Mouse (Mus musculus): ENCODE data around the gene Pip4k2b. TPM values are rescaled to one million over a fixed set of nuclear protein-coding genes. Genes with fewer than 3 reads are reported as not detected.

Pip4k2b gene
- polyA plus RNA-seq, 1 experiment: 30.1 TPM

- H3K79me2 ChIP-seq (ENCODE audit: control insufficient read depth, insufficient read depth): peaks cover 55% of the 10 kb centered on the region
- H3K27me3 ChIP-seq (ENCODE audit: control insufficient read depth, insufficient read depth, insufficient read length): no peaks in the 10 kb centered on the region
- H3K4me3 ChIP-seq: peak overlapping the region; percentile 89
- no peaks in the 10 kb centered on the region for H3K36me3 ChIP-seq (ENCODE audit: control insufficient read depth, insufficient read depth)
- peak overlapping the region; percentile 93 for H3K4me2 ChIP-seq (ENCODE audit: low read depth)
- no peak for TF ChIP-seq REST (IDR thresholded peaks at IDR 0.05; ENCODE audit: insufficient read depth, insufficient read length)
- no peak for TF ChIP-seq MAX (IDR thresholded peaks at IDR 0.05; ENCODE audit: low read depth)
- no peak for TF ChIP-seq E2F4 (IDR thresholded peaks at IDR 0.05; ENCODE audit: insufficient read depth)
- TF ChIP-seq POLR2AphosphoS2 (IDR thresholded peaks at IDR 0.05; ENCODE audit: insufficient read length, low read depth): no peak
- TF ChIP-seq MYOD1 (IDR thresholded peaks at IDR 0.05; ENCODE audit: control insufficient read depth in 1 of 3, insufficient read length in 2 of 3, low read depth in 2 of 3): no peak
- no peak for TF ChIP-seq POLR2A (IDR thresholded peaks at IDR 0.05; ENCODE audit: insufficient read length, low read depth)
- no peak for TF ChIP-seq USF1 (IDR thresholded peaks at IDR 0.05; ENCODE audit: low read depth)
- TF ChIP-seq SRF (IDR thresholded peaks at IDR 0.05; ENCODE audit: control insufficient read depth, insufficient read length, low read depth): no peak
- TF ChIP-seq TCF12 (IDR thresholded peaks at IDR 0.05; ENCODE audit: insufficient read depth, poor library complexity, severe bottlenecking): no peak
- no peak for TF ChIP-seq CEBPB (IDR thresholded peaks at IDR 0.05; ENCODE audit: insufficient read depth, poor library complexity, severe bottlenecking)
- TF ChIP-seq TCF3 (IDR thresholded peaks at IDR 0.05; ENCODE audit: insufficient read length, low read depth): no peak
- TF ChIP-seq MYOG (IDR thresholded peaks at IDR 0.05; ENCODE audit: control insufficient read depth in 1 of 3, insufficient read depth in 1 of 3, insufficient read length in 2 of 3, low read depth in 2 of 3): no peak
- peak overlapping the region; percentile 26 for H3ac ChIP-seq (ENCODE audit: control insufficient read depth, insufficient read length)
These were observed 43.5 kb downstream of the Pip4k2b start for GRCm38 (mm10) chr11:97700746-97701580.

- no peaks in the 10 kb centered on the region for H3K36me3 ChIP-seq (ENCODE audit: control insufficient read depth, insufficient read depth)
- peak within 1 kb of the TSS; percentile 93 for H3K4me2 ChIP-seq (ENCODE audit: low read depth)
- H3K79me2 ChIP-seq (ENCODE audit: control insufficient read depth, insufficient read depth): peaks cover 57% of the 10 kb centered on the region
- TF ChIP-seq TCF12 (IDR thresholded peaks at IDR 0.05; ENCODE audit: insufficient read depth, poor library complexity, severe bottlenecking) (no peak), E2F4 (IDR thresholded peaks at IDR 0.05; ENCODE audit: insufficient read depth) (no peak), SRF (IDR thresholded peaks at IDR 0.05; ENCODE audit: control insufficient read depth, insufficient read length, low read depth) (no peak), USF1 (IDR thresholded peaks at IDR 0.05; ENCODE audit: low read depth) (no peak), MAX (IDR thresholded peaks at IDR 0.05; ENCODE audit: low read depth) (no peak), REST (IDR thresholded peaks at IDR 0.05; ENCODE audit: insufficient read depth, insufficient read length) (no peak), CEBPB (IDR thresholded peaks at IDR 0.05; ENCODE audit: insufficient read depth, poor library complexity, severe bottlenecking) (no peak), MYOD1 (IDR thresholded peaks at IDR 0.05; ENCODE audit: control insufficient read depth in 1 of 3, insufficient read length in 2 of 3, low read depth in 2 of 3) (peak in 1 of 3 experiments; percentile 26), TCF3 (IDR thresholded peaks at IDR 0.05; ENCODE audit: insufficient read length, low read depth) (no peak), MYOG (IDR thresholded peaks at IDR 0.05; ENCODE audit: control insufficient read depth in 1 of 3, insufficient read depth in 1 of 3, insufficient read length in 2 of 3, low read depth in 2 of 3) (peak in 1 of 3 experiments; percentile 2), POLR2A (IDR thresholded peaks at IDR 0.05; ENCODE audit: insufficient read length, low read depth) (peak; percentile 68), POLR2AphosphoS2 (IDR thresholded peaks at IDR 0.05; ENCODE audit: insufficient read length, low read depth) (peak; percentile 81)
- peak within 1 kb of the TSS; percentile 26 for H3ac ChIP-seq (ENCODE audit: control insufficient read depth, insufficient read length)
- peak within 1 kb of the TSS; percentile 89 for H3K4me3 ChIP-seq
- no peaks in the 10 kb centered on the region for H3K27me3 ChIP-seq (ENCODE audit: control insufficient read depth, insufficient read depth, insufficient read length)
These were observed 44.3 kb downstream of the Pip4k2b start, which contains the start of gene Pcgf2 for GRCm38 (mm10) chr11:97700003-97700745. TSS of gene Pcgf2 (minus strand) at chr11:97700497.

GRCm38 (mm10) chr11:97699626-97700002 is 44.9 kb downstream of the Pip4k2b start:
- Histone ChIP-seq H3K27me3 (ENCODE audit: control insufficient read depth, insufficient read depth, insufficient read length) (no peaks in the 10 kb centered on the region), H3ac (ENCODE audit: control insufficient read depth, insufficient read length) (peak overlapping the region; percentile 26), H3K4me3 (peak overlapping the region; percentile 89), H3K79me2 (ENCODE audit: control insufficient read depth, insufficient read depth) (peaks cover 54% of the 10 kb centered on the region), H3K4me2 (ENCODE audit: low read depth) (peak overlapping the region; percentile 93), H3K36me3 (ENCODE audit: control insufficient read depth, insufficient read depth) (no peaks in the 10 kb centered on the region)
- no peak for TF ChIP-seq TCF3 (IDR thresholded peaks at IDR 0.05; ENCODE audit: insufficient read length, low read depth)
- TF ChIP-seq MYOD1 (IDR thresholded peaks at IDR 0.05; ENCODE audit: control insufficient read depth in 1 of 3, insufficient read length in 2 of 3, low read depth in 2 of 3): peak in 1 of 3 experiments; percentile 27
- peak; percentile 79 for TF ChIP-seq POLR2AphosphoS2 (IDR thresholded peaks at IDR 0.05; ENCODE audit: insufficient read length, low read depth)
- no peak for TF ChIP-seq SRF (IDR thresholded peaks at IDR 0.05; ENCODE audit: control insufficient read depth, insufficient read length, low read depth)
- no peak for TF ChIP-seq REST (IDR thresholded peaks at IDR 0.05; ENCODE audit: insufficient read depth, insufficient read length)
- no peak for TF ChIP-seq E2F4 (IDR thresholded peaks at IDR 0.05; ENCODE audit: insufficient read depth)
- peak; percentile 70 for TF ChIP-seq POLR2A (IDR thresholded peaks at IDR 0.05; ENCODE audit: insufficient read length, low read depth)
- TF ChIP-seq MAX (IDR thresholded peaks at IDR 0.05; ENCODE audit: low read depth): no peak
- no peak for TF ChIP-seq MYOG (IDR thresholded peaks at IDR 0.05; ENCODE audit: control insufficient read depth in 1 of 3, insufficient read depth in 1 of 3, insufficient read length in 2 of 3, low read depth in 2 of 3)
- TF ChIP-seq USF1 (IDR thresholded peaks at IDR 0.05; ENCODE audit: low read depth): peak; percentile 97
- no peak for TF ChIP-seq CEBPB (IDR thresholded peaks at IDR 0.05; ENCODE audit: insufficient read depth, poor library complexity, severe bottlenecking)

Data from myocyte (in vitro differentiated cells).